Mouse (Mus musculus) R1 (cell line): Measurements from ENCODE around the gene Lypd8.

Experiments used
- DNase-seq: peaks from one replicate; pipeline ENCODE4 v3.0.0-alpha.2; 2018; ENCODE audit warnings: low read depth, low spot score

The Lypd8 gene

GRCm38 (mm10) chr11:58399985-58400645, 21.3 kb downstream of the Lypd8 start:
- DNase-seq: no peak

DNA sequence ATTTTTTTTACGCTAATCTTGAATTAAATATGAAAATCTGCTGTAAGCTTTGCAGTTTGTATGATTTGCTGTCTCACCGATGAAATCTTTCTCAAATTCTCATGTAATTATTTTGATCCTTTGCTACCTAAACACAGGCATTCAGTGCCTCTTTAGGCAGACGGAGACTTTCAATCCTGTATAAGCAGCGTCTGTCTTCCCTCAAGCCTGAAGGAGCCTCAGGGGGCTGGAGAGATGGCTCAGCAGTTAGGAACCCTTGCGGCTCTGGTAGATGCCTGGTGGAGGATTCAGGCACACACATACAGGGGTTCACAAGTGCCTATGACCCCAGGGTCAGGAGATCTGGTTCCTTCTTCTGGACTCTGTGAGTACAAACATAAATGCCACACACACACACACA, 21.8 kb downstream of the Lypd8 start:
- DNase-seq: no peak

DNA sequence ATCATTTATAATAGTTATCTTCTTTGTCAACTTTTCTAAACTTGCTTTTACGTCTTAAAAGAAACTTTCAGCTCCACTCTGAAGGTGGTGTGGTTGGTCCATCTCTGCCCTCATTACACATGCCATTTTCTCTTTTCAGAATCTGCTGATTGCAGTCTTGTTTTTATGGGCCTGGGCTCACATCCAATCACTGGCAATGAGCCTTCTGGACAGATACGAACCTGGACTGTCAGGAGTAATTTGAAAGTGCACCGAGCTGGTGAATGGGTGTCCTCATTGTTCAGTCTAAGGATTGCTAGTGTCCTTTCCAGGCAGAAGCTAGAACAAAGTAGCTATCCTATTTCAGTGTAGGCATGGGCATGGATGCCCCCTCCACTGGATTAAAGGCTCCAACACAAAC, 29.2 kb downstream of the Lypd8 start:
- DNase-seq: no peak

GRCm38 (mm10) chr11:58418336-58418735, 39.5 kb downstream of the Lypd8 start:
- no peak for DNase-seq

DNA sequence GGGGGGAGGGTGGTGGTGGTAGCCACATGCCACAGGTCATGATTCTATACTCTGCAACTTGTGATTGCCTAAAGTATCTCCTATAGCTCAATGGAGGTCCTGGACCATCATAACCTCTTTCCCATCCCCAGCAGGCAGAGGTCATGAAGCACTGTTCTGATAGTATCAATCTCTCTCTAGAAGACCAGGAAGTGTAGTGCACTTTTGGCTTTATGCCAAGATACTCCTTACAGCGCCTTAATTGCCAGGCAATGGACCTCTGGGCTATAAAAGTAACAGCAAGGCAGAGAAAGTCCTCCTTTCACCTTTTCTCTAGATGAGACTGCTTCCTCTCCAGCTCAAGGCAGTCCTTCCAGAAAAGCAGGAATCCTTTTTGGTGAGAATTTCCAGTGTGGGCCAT, 42.0 kb downstream of the Lypd8 start, which contains the start of gene 1810065E05Rik:
TSS of gene 1810065E05Rik (plus strand) at position 297 of the 400 bp plus-strand sequence.
- no peak for DNase-seq

DNA sequence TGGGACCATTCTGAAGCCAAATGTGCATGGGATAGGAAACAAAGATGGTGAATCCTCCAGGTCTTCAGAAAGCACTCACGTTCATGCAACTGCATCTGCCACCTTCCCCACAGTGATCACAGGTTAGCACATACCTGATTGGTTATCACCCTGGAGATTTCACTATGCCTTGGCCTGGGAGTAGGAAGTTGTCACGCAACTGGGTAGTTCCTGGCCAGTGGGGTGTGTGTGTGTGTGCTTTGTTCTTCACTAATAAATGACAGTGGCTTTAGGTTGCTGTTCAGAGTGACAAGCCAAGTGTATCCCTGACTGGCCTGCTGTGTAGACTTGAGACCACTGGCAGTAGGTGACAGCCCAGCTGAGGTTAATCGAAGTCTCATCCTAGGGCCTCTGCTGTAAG, 53.4 kb downstream of the Lypd8 start, which contains the start of gene Gm12253:
TSS of gene Gm12253 (plus strand) at position 301 of the 400 bp plus-strand sequence.
- no peak for DNase-seq

GRCm38 (mm10) chr11:58437866-58438265, 59.0 kb downstream of the Lypd8 start:
- no peak for DNase-seq
